Mouse (Mus musculus) ES-E14 (cell line): ENCODE results near the gene Lrrc29.

Source experiments
- CHD2 ChIP-seq: IDR thresholded peaks from 2 replicates; pipeline ENCODE4 v1.6.1; 2014; ENCODE audit warnings: mild to moderate bottlenecking, low read depth, low read length, inconsistent platforms
- HCFC1 ChIP-seq: IDR thresholded peaks from 2 replicates; pipeline ENCODE4 v1.6.1; 2012; ENCODE audit warnings: low read length, inconsistent platforms, borderline replicate concordance; ENCODE audit not compliant: insufficient read depth
- ZC3H11A ChIP-seq: IDR thresholded peaks from 2 replicates; pipeline ENCODE4 v1.6.1; 2012; ENCODE audit warnings: low read depth, mild to moderate bottlenecking, inconsistent platforms, low read length, borderline replicate concordance
- ZNF384 ChIP-seq: IDR thresholded peaks from 2 replicates; pipeline ENCODE4 v1.6.1; 2012; ENCODE audit warnings: low read depth, low read length, inconsistent platforms

DNA sequence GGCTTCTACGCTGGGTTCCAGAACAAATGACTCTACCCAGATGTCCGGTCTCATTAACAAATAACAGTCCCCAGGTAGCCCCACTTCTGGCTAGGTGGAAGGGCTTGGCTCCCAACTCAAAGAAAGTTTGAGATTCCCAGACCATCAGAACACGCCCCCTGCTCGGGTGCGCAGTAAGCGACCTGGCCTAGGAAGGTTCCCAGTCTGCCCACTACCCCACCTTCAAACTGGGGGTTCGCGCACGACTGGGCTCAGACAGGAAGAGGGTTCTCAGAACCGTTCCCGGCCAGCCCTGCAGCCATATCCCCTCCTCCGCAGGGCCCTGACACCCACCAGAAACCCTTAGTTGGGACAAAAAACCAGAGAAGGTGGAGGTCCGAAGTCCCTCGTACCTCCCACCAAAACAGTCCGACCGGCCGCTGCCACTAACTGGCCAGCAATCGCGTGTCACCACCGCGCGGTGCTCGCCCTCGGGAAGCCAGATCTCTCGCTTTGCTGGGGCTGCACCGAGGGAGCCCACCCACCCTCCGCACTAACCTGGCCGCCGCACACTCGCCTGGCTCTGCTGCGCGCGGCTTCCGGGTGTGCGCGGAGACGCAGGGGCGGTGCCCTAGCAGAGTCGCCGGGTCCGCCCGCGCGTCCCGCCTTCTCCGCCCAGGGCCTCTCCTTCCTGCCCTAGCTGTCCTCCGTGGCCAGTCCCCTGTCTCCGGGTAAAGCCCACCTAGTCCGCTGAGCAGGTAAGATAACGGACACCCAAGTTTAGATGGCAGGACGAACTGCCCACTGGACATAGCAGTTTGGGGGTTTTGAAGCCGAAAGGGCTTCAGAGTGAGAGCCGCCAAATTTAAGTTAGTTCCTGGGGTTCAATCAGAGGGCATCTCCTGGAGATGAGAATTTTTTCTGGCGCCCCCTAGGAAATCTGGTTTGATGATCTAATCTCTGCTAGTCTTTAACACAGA, 61.8 kb downstream of the Lrrc29 start, which contains the start of the genes Tradd and Fbxl8:
- TF ChIP-seq ZNF384, result no peak
- no peak for TF ChIP-seq HCFC1
- TF ChIP-seq CHD2, result no peak
- no peak for TF ChIP-seq ZC3H11A
